Mouse (Mus musculus): ENCODE measurements around the gene Slc17a9. TPM values are rescaled to one million over a fixed set of nuclear protein-coding genes. Genes with fewer than 3 reads are reported as not detected.
"Not testable (repeated sequence)": the region's sequence is repeated elsewhere in the genome, so short reads cannot be mapped to it uniquely, and the experiment has no call there.

Gene Slc17a9
- polyA plus RNA-seq, 1 experiment from 2014 or later, result 0.31 TPM

DNA sequence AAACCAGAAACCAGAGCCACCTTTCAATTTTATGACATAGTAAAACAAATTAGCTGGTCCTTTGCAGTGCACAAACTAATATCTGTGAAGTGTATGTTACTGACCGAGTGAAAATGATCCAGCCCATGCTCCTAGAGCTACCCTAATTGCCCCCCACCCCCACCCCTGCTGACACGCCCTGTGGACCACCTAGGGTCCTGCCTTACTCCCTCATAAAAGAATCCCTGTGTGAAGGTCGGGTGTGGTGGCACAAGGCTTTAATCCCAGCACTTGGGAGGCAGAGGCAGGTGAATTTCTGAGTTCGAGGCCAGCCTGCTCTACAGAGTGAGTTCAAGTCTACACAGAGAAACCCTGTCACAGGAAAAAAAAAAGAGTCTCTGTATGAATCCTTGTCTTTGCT lies 13.5 kb upstream of the Slc17a9 start:
- H3K4me3 ChIP-seq (replicated peaks), result peak overlapping the region; percentile 96; the same call in 1 of the 2 replicates
- H3K4me1 ChIP-seq, result peaks cover 40% of the 10 kb centered on the region
- peak overlapping the region; percentile 76 for H3K4me2 ChIP-seq
- no peak overlapping the region for H3K27ac ChIP-seq (replicated peaks)
- WGBS, result 47% methylated on average over 4 of the region's 4 CpGs
- H3K36me3 ChIP-seq, result peaks cover 14% of the 10 kb centered on the region
- H3K27me3 ChIP-seq (replicated peaks), result no peaks in the 10 kb centered on the region
- ATAC-seq (ENCODE audit: low FRiP score), result no peak
- H3K9me3 ChIP-seq (replicated peaks), result no peaks in the 10 kb centered on the region
- peak overlapping the region; percentile 97 for H3K9ac ChIP-seq (replicated peaks)

DNA sequence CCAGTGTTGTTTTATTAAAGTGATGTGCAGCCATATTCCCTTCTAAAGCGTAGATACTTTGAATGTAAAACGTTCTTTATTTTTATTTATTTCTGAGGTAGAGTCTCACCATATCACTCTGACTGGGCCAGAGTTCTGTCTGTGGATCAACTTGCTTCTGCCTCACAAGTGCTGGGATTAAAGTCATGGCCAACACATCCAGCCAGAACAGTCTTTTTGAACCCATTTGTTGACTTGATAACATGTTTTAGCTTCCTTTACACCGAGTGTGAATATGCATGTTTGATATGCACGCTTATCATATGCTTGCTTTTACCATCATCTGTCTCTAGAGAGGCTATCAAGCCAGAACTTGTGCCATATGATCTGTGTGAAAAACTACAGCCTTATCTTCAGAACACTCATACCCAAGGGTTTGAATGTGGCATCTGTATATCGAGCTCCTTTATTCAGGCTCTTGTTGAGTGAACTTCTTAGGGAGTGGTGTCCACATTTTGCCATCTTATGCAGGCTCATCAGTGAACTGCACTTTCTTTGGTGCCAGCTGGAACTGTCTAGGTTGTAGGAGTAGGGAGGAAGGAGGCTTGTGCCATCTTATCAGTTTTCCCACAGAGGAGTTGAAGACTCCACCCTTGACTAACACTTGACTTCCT lies 12.9 kb upstream of the Slc17a9 start:
- 95% methylated on average over 5 of the region's 5 CpGs for WGBS
- no peak for ATAC-seq (ENCODE audit: low FRiP score)
- H3K4me2 ChIP-seq, result no peak overlapping the region
- H3K4me1 ChIP-seq, result peaks cover 36% of the 10 kb centered on the region
- H3K4me3 ChIP-seq (replicated peaks), result no peak overlapping the region
- H3K27me3 ChIP-seq (replicated peaks), result no peaks in the 10 kb centered on the region
- H3K9ac ChIP-seq (replicated peaks), result no peak overlapping the region
- H3K27ac ChIP-seq (replicated peaks), result no peak overlapping the region
- H3K36me3 ChIP-seq, result peaks cover 21% of the 10 kb centered on the region
- no peaks in the 10 kb centered on the region for H3K9me3 ChIP-seq (replicated peaks)

DNA sequence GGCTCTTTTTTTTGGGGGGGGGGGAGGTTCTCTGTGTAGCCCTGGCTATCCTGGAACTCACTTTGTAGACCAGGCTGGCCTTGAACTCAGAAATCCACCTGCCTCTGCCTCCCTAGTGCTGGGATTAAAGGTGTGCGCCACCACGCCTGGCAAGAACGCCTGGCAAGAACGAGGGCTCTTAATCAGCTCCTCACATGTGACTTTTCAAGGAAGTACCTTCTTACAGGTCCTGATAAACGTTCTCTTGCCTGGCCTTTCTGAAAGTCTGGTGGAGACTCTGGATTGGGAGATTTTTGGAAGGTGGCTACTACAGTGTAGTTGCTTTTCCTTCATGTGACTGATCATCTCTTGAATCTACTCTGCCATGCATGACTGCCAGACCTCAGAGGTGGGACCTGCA lies 2.3 kb upstream of the Slc17a9 start:
- H3K27ac ChIP-seq (replicated peaks); H3K9me3 ChIP-seq (replicated peaks); H3K27me3 ChIP-seq (replicated peaks); ATAC-seq (ENCODE audit: low FRiP score); H3K4me1 ChIP-seq; H3K9ac ChIP-seq (replicated peaks); H3K4me2 ChIP-seq; H3K4me3 ChIP-seq (replicated peaks): not testable (repeated sequence)
- WGBS, result 94% methylated on average over 5 of the region's 5 CpGs
- H3K36me3 ChIP-seq, result peaks cover 64% of the 10 kb centered on the region

DNA sequence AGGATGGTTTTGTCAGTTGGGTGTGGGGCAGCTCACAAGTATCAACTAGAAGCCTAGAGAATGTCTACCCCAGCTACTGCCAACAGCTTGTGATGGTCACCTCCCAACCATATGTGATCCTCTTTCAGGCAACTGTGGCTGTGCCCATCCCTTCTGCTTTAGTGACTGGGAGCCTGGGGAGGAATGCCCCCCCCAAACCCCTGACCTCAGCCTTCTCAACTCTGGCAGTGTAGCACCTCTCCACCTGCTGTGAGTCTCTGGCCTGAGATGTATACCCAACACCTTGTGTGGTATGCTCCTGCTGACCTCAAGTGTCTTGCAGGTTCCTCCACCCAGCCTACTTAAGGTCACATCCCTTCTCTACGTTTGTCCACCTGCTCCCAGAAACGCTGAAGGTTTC lies 1.2 kb upstream of the Slc17a9 start:
- Histone ChIP-seq H3K36me3 (peaks cover 53% of the 10 kb centered on the region), H3K4me3 (replicated peaks) (no peak overlapping the region), H3K9ac (replicated peaks) (no peak overlapping the region), H3K27me3 (replicated peaks) (no peaks in the 10 kb centered on the region), H3K27ac (replicated peaks) (no peak overlapping the region), H3K4me2 (no peak overlapping the region), H3K4me1 (peaks cover 8% of the 10 kb centered on the region), H3K9me3 (replicated peaks) (no peaks in the 10 kb centered on the region)
- WGBS, result 70% methylated on average over 2 of the region's 2 CpGs
- no peak for ATAC-seq (ENCODE audit: low FRiP score)

DNA sequence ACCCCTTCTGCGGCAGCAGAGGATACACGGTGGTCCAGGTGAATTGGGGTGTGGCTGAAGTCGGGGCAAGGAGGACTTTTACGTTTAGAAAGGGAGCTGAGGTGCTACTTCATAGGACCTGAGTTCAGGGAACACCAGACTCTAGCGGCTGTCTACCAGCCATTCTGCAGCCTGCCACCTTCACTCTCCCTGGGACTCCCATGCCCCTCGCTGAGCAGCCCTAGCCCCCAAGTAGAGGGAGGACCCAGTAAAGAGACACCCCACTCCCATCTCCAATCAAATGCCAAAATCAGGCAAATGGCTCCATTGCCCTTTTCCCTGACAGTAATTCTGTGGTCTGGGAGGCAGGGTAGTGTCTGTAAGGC lies 333 bp downstream of the Slc17a9 start:
- H3K4me2 ChIP-seq, result peak overlapping the region; percentile 34
- no peak overlapping the region for H3K27ac ChIP-seq (replicated peaks)
- no peak for ATAC-seq (ENCODE audit: low FRiP score)
- H3K4me3 ChIP-seq (replicated peaks), result no peak overlapping the region
- H3K9me3 ChIP-seq (replicated peaks), result no peaks in the 10 kb centered on the region
- peaks cover 8% of the 10 kb centered on the region for H3K4me1 ChIP-seq
- H3K36me3 ChIP-seq, result peaks cover 39% of the 10 kb centered on the region
- H3K9ac ChIP-seq (replicated peaks), result no peak overlapping the region
- no peaks in the 10 kb centered on the region for H3K27me3 ChIP-seq (replicated peaks)
- 7% methylated on average over 6 of the region's 6 CpGs for WGBS

DNA sequence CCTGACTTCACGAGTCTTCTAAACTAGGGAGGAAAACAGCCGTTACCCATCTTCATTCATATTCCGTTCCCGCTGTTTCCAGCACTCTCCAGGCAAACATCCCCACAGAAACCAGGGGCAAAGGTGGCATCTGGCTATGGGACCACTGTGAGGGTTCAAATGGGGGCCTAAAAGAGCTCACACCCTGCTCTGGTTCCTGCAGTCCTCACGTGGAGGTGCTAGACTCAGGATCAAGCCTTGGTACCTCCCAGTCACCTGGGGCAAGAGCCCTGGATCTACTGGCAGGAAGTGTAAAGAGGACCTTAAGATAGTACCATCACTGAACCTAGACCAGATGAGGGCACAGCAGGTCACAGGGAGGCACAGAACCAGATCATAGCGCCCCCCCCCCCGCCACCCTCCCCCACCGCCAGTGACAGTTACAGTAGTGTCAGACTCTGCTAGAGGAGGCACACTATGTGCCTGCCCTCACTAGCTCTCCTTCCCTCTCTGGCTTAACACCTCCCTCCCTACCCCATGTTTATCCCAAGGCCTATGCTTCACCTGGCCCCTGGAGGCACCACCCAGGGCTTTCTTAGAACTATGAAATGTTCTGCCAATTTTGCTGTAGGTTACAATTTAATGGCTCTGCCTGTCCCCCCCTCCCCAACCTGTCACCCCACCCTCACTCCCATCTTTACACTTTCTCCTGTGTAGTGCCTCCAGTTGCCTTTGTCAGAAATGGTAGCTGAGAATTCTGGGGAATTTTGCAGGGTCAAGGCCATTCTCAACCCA lies 980 bp downstream of the Slc17a9 start:
- no peak overlapping the region for H3K9ac ChIP-seq (replicated peaks)
- peaks cover 8% of the 10 kb centered on the region for H3K4me1 ChIP-seq
- no peaks in the 10 kb centered on the region for H3K27me3 ChIP-seq (replicated peaks)
- H3K27ac ChIP-seq (replicated peaks), result no peak overlapping the region
- no peaks in the 10 kb centered on the region for H3K9me3 ChIP-seq (replicated peaks)
- no peak for ATAC-seq (ENCODE audit: low FRiP score)
- peaks cover 33% of the 10 kb centered on the region for H3K36me3 ChIP-seq
- WGBS, result 47% methylated on average over 8 of the region's 8 CpGs
- H3K4me2 ChIP-seq, result no peak overlapping the region
- no peak overlapping the region for H3K4me3 ChIP-seq (replicated peaks)

DNA sequence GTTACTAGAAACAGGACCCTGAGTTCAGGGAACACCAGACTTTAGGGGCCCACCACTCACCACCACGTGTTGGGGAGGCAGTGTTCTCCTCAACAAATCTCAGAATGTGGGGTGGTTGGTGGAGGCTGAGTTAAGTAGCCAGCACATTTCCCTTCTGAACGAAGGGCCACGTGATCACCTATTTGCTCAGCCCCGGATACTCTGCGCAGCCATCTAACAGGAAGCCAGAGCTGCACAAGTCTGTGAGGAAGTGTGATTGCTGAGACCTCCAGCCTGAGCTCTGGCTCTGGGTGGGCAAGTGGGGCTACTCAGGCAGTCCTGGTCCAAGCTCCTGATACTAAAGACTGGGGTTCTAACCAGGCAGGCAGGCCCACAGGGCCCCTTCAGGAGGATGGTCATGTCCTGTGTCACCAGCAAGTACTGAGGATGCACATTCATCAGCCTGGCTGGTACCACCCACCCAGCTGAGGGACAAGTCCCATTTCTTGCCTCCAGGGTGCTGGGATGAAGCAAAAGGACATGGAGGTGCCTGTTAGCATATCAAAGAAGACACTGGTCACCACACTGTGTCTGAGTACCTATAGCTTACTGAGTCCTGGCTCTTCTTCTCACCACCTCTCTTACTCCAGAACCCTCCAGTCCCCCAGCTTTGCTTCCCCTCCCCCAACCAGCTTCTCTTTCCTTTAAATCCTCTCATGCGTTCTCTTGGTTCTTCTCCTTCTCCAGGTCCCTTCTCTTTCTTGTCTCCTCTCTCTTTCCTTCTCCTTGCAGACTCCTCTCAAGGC lies 1.8 kb downstream of the Slc17a9 start:
- no peaks in the 10 kb centered on the region for H3K9me3 ChIP-seq (replicated peaks)
- no peak overlapping the region for H3K9ac ChIP-seq (replicated peaks)
- H3K27me3 ChIP-seq (replicated peaks), result no peaks in the 10 kb centered on the region
- WGBS, result 79% methylated on average over 6 of the region's 6 CpGs
- H3K36me3 ChIP-seq, result peaks cover 25% of the 10 kb centered on the region
- peaks cover 8% of the 10 kb centered on the region for H3K4me1 ChIP-seq
- H3K4me3 ChIP-seq (replicated peaks), result no peak overlapping the region
- no peak overlapping the region for H3K4me2 ChIP-seq
- H3K27ac ChIP-seq (replicated peaks), result no peak overlapping the region
- no peak for ATAC-seq (ENCODE audit: low FRiP score)

DNA sequence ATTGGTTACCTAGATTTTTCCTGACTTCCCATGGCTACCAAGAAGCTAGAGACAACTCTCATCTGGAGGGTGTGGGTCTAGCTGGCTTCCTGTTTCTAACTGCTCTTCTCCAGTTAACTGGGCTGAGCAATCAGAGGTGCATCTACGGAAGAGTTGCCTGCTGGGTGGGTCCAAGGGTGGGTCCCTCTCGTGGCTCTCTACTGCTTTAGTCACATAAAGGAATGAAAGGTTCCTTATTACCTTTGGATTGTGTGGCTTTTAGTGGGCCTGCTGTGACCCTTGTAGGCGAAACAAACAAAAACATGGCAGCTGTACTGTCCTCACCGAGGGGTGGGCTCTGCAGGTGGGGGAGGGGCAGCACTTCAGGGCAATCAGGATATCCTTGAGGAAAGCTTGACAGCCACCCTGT lies 2.6 kb downstream of the Slc17a9 start:
- 20% methylated on average over 4 of the region's 4 CpGs for WGBS
- no peaks in the 10 kb centered on the region for H3K27me3 ChIP-seq (replicated peaks)
- no peak overlapping the region for H3K9ac ChIP-seq (replicated peaks)
- no peak overlapping the region for H3K27ac ChIP-seq (replicated peaks)
- no peak for ATAC-seq (ENCODE audit: low FRiP score)
- H3K9me3 ChIP-seq (replicated peaks), result no peaks in the 10 kb centered on the region
- H3K36me3 ChIP-seq, result peaks cover 18% of the 10 kb centered on the region
- peaks cover 8% of the 10 kb centered on the region for H3K4me1 ChIP-seq
- H3K4me2 ChIP-seq, result no peak overlapping the region
- H3K4me3 ChIP-seq (replicated peaks), result no peak overlapping the region

DNA sequence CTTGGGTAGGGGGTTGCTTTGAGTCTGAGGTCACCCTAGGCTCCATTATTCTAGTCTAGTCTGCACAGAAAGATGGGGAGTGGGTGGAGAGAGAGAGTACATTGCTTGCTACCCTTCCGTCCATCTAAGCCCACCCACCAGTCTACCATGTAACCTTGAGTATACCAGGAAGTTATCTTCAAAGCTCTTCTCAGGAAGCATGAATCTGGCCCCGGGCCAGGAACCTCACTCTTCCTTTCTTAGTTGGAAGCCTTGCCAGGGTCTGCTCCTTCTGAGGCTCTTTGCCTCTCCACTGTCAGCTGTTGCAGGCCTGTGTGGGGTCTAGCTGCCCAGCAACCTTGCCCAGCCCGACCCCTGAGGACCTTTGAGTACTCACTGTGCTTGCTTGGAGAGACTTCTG lies 6.0 kb downstream of the Slc17a9 start:
- WGBS, result 76% methylated on average over 3 of the region's 3 CpGs
- Histone ChIP-seq H3K4me2 (no peak overlapping the region), H3K36me3 (no peaks in the 10 kb centered on the region), H3K9me3 (replicated peaks) (no peaks in the 10 kb centered on the region), H3K27ac (replicated peaks) (no peak overlapping the region), H3K4me1 (no peaks in the 10 kb centered on the region), H3K27me3 (replicated peaks) (no peaks in the 10 kb centered on the region; the same call in 1 of the 2 replicates), H3K9ac (replicated peaks) (no peak overlapping the region), H3K4me3 (replicated peaks) (no peak overlapping the region)
- no peak for ATAC-seq (ENCODE audit: low FRiP score)

DNA sequence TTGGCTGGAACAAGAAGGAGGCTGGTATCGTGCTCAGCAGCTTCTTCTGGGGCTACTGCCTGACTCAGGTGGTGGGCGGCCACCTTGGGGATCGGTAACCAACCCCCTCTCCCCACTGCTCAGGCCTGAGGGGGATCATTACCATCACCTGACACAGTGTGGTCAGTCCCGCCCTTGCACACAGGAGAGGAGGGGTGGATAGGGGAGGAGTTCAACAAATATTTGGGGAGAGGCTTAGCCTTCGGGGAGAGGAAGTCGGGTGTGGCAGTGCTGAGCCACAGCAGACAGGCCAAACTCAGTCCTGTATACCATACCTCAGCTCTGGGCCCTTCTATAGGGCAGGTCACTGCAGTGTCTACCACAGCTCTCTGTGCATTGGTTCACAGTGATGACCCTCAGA lies 6.9 kb downstream of the Slc17a9 start:
- Histone ChIP-seq H3K4me1 (no peaks in the 10 kb centered on the region), H3K9me3 (replicated peaks) (no peaks in the 10 kb centered on the region), H3K27me3 (replicated peaks) (no peaks in the 10 kb centered on the region; the same call in 1 of the 2 replicates), H3K4me2 (no peak overlapping the region), H3K9ac (replicated peaks) (no peak overlapping the region), H3K4me3 (replicated peaks) (no peak overlapping the region), H3K36me3 (no peaks in the 10 kb centered on the region), H3K27ac (replicated peaks) (no peak overlapping the region)
- no peak for ATAC-seq (ENCODE audit: low FRiP score)
- WGBS, result 81% methylated on average over 6 of the region's 6 CpGs

DNA sequence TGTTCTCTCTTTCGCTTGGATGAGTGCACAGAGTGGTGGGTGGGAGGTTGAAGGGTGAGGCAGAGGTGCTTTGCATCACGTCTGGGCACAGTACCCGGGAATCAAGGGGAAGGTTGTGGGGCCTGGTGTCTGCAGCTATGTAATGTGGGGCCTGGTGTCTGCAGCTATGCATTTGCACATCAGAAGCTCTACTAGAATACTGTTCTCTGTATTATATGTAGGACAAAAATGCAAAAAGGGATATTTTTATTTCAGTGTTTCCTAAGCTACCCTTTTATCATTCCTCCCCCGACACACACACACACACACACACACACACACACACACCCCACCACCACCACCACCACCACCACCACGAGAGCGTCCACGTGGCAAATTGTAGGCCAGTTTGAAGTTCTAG lies 10.2 kb downstream of the Slc17a9 start:
- H3K36me3 ChIP-seq, result no peaks in the 10 kb centered on the region
- no peak for ATAC-seq (ENCODE audit: low FRiP score)
- no peaks in the 10 kb centered on the region for H3K4me1 ChIP-seq
- no peak overlapping the region for H3K4me2 ChIP-seq
- 83% methylated on average over 7 of the region's 7 CpGs for WGBS
- H3K9me3 ChIP-seq (replicated peaks), result no peaks in the 10 kb centered on the region
- no peak overlapping the region for H3K9ac ChIP-seq (replicated peaks)
- no peak overlapping the region for H3K4me3 ChIP-seq (replicated peaks)
- H3K27me3 ChIP-seq (replicated peaks), result no peaks in the 10 kb centered on the region; the same call in 1 of the 2 replicates
- no peak overlapping the region for H3K27ac ChIP-seq (replicated peaks)

DNA sequence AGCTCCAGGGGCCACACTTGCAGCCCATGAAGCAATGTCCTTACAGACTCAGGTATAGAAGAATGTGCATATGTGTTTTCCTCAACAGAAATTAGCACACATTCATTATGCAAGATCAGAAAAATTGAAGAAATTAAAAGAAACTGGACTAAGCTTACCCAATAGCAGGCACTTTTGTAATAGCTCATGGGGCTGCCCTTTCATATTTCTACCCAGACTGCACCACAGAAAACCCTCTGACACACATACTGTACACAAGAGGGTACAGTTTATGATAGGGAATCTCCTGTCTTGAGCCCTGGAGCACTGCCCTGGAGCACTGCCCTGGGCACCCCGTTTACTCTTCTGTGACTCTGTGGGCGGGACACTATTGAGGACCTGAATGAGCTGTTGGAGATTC lies 12.9 kb downstream of the Slc17a9 start:
- WGBS, result 77% methylated on average over 2 of the region's 2 CpGs
- H3K9ac ChIP-seq (replicated peaks), result no peak overlapping the region
- ATAC-seq (ENCODE audit: low FRiP score), result no peak

More for the DNA sequence above, 12.9 kb downstream of the Slc17a9 start:
- Histone ChIP-seq H3K9me3 (replicated peaks) (no peaks in the 10 kb centered on the region), H3K4me2 (no peak overlapping the region), H3K27me3 (replicated peaks) (no peaks in the 10 kb centered on the region; the same call in 1 of the 2 replicates), H3K36me3 (no peaks in the 10 kb centered on the region), H3K4me1 (no peaks in the 10 kb centered on the region), H3K4me3 (replicated peaks) (no peak overlapping the region), H3K27ac (replicated peaks) (no peak overlapping the region)

Measured in neural tube, embryonic 15.5 days (tissue).